Mouse (Mus musculus): ENCODE data around the gene Zfp653. TPM values are rescaled to one million over a fixed set of nuclear protein-coding genes. Genes with fewer than 3 reads are reported as not detected.

Gene Zfp653
- polyA plus RNA-seq, 1 experiment from 2014 or later = 7.5 TPM

Small RNA genes within 50 kb of the gene (microRNA-seq; reads per million reads assigned to microRNA genes)
- gene Mir7084 (ENCODE audit: borderline number of aligned reads) = not detected

Other genes starting within 250 kb of the Zfp653 start
- gene Angptl8, start 235.9 kb downstream of the Zfp653 start, polyA plus RNA-seq (2014; fragmentation: Nextera tagmentation; extraction: Ambion mirVana) = 16.1 and 17.4 TPM in 2 replicates
- 14.9 and 21.6 TPM in 2 replicates for gene Dock6, start 218.7 kb downstream of the Zfp653 start, polyA plus RNA-seq (2014; fragmentation: Nextera tagmentation; extraction: Ambion mirVana)
- gene Rab3d, start 153.2 kb downstream of the Zfp653 start, polyA plus RNA-seq (2014; fragmentation: Nextera tagmentation; extraction: Ambion mirVana) = 5.7 and 7.3 TPM in 2 replicates
- gene Ccdc159, start 143.9 kb downstream of the Zfp653 start, polyA plus RNA-seq (2014; fragmentation: Nextera tagmentation; extraction: Ambion mirVana) = 2.2 and 2.9 TPM in 2 replicates
- gene Tmem205, start 143.8 kb downstream of the Zfp653 start, polyA plus RNA-seq (2014; fragmentation: Nextera tagmentation; extraction: Ambion mirVana) = 45.0 and 51.0 TPM in 2 replicates
- gene Plppr2, start 134.3 kb downstream of the Zfp653 start, polyA plus RNA-seq (2014; fragmentation: Nextera tagmentation; extraction: Ambion mirVana) = 6.1 and 7.2 TPM in 2 replicates
- gene Swsap1, start 115.6 kb downstream of the Zfp653 start, polyA plus RNA-seq (2014; fragmentation: Nextera tagmentation; extraction: Ambion mirVana) = 9.8 and 11.9 TPM in 2 replicates
- gene Epor, start 107.9 kb downstream of the Zfp653 start, polyA plus RNA-seq (2014; fragmentation: Nextera tagmentation; extraction: Ambion mirVana) = 131 TPM in 2 replicates
- gene Rgl3, start 81.9 kb downstream of the Zfp653 start, polyA plus RNA-seq (2014; fragmentation: Nextera tagmentation; extraction: Ambion mirVana) = 0.34 and 0.55 TPM in 2 replicates
- gene Ccdc151, start 68.7 kb downstream of the Zfp653 start, polyA plus RNA-seq (2014; fragmentation: Nextera tagmentation; extraction: Ambion mirVana) = 0.23 and 0.29 TPM in 2 replicates
- 89.4 and 89.5 TPM in 2 replicates for gene Prkcsh, start 68.6 kb downstream of the Zfp653 start, polyA plus RNA-seq (2014; fragmentation: Nextera tagmentation; extraction: Ambion mirVana)
- 0.19 and 0.25 TPM in 2 replicates for gene Elavl3, start 19.4 kb downstream of the Zfp653 start, polyA plus RNA-seq (2014; fragmentation: Nextera tagmentation; extraction: Ambion mirVana)
- gene Gm49318, start 117 bp downstream of the Zfp653 start, polyA plus RNA-seq (2014; fragmentation: Nextera tagmentation; extraction: Ambion mirVana) = not detected in 2 replicates
- gene Ecsit, start 14.1 kb upstream of the Zfp653 start, polyA plus RNA-seq (2014; fragmentation: Nextera tagmentation; extraction: Ambion mirVana) = 55.1 and 59.2 TPM in 2 replicates
- 3.6 and 6.2 TPM in 2 replicates for gene Cnn1, start 27.8 kb upstream of the Zfp653 start, polyA plus RNA-seq (2014; fragmentation: Nextera tagmentation; extraction: Ambion mirVana)
- gene Elof1, start 45.8 kb upstream of the Zfp653 start, polyA plus RNA-seq (2014; fragmentation: Nextera tagmentation; extraction: Ambion mirVana) = 159 and 169 TPM in 2 replicates
- 156 and 162 TPM in 2 replicates for gene Acp5, start 64.3 kb upstream of the Zfp653 start, polyA plus RNA-seq (2014; fragmentation: Nextera tagmentation; extraction: Ambion mirVana)
- gene Pigyl, start 85.5 kb upstream of the Zfp653 start, polyA plus RNA-seq (2014; fragmentation: Nextera tagmentation; extraction: Ambion mirVana) = 66.6 and 67.9 TPM in 2 replicates
- 0.13 and 0.15 TPM in 2 replicates for gene Zfp872, start 116.7 kb upstream of the Zfp653 start, polyA plus RNA-seq (2014; fragmentation: Nextera tagmentation; extraction: Ambion mirVana)
- 16.9 and 19.7 TPM in 2 replicates for gene Zfp809, start 154.3 kb upstream of the Zfp653 start, polyA plus RNA-seq (2014; fragmentation: Nextera tagmentation; extraction: Ambion mirVana)
- gene Zfp599, start 188.5 kb upstream of the Zfp653 start, polyA plus RNA-seq (2014; fragmentation: Nextera tagmentation; extraction: Ambion mirVana) = 4.8 and 5.0 TPM in 2 replicates
- gene Zfp810, start 236.3 kb upstream of the Zfp653 start, polyA plus RNA-seq (2014; fragmentation: Nextera tagmentation; extraction: Ambion mirVana) = 9.7 and 12.1 TPM in 2 replicates